ENCODE assay signal across 21 mouse cellular contexts in the genomic region with DNA sequence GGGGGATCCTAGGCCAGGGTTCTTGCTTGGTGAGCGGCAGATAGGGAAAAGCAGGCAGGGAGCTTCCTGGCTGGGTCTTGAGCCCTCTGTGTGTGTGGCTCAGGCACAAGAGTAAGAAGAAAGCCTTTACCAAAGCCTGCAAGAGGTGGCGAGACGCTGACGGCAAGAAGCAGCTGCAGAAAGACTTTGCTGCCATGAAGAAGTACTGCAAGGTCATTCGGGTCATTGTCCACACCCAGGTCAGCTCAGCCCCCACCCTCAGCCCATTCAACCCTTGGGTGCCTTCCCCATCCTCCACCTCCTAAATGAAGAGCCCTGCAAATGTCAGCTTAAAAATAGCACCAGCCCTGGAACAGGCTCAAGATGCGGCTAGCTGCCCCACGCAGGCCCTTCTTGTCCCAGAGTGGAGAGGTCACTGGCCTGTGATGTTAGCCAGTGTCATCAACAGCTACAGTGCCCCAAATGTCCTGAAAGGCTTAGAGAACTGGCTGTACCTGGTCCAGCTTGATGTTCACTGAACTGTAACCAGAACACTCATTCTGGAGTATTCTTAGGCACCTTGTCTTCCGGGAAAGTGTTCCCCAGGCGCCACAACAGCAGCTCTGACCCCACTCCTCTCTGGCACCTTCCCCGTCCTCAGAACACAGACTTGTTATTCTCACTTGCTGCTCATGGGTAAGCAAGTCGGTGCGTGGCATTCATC. TPM values are rescaled to one million over a fixed set of nuclear protein-coding genes. Genes with fewer than 3 reads are reported as not detected.
A peak's percentile ranks its signal among the peaks of the same experiment; 100 is the strongest.
DNase-seq lines count a peak whose midpoint lies in the region; ATAC-seq and TF ChIP-seq lines count a peak whose summit lies in the region.
"Had no signal": no experiment of that assay in that cellular context is flagged by ENCODE, and none has a peak within 500 bp of the region (broad histone marks: within the 10 kb centered on the region; RNA-seq: fewer than 3 reads in every experiment).

No protein-coding gene starts in this region.

- peak; percentile 72 for DNase-seq in kidney, adult 2 months
- DNase-seq in gastrocnemius, postnatal 10 days = peak; percentile 46
- DNase-seq in heart, adult 9 months (ENCODE audit: low spot score in 2 of 2) = peak; percentile 62 to 79
- DNase-seq in heart, postnatal 10 days = peak; percentile 80 to 84
- DNase-seq in lung, adult 18-20 months = no peak
- DNase-seq in neural tube, embryonic 10.5 days (ENCODE audit: extremely low spot score, low spot score) = no peak
- DNase-seq in thymus, postnatal 14 days = no peak
- DNase-seq: adrenal gland, adult 2 months; cerebellum, adult 18-20 months; liver; lung, adult 2 months; midbrain, embryonic 14.5 days; right cerebral cortex, postnatal 25 days; thymus, adult 18-20 months had no signal

- TF ChIP-seq CTCF in kidney, adult 2 months (conservative IDR thresholded peaks at IDR 0.05; ENCODE audit: insufficient read depth, insufficient read length, low read depth, low read length) = no peak

- peak overlapping the region; percentile 77 for H3K27ac ChIP-seq in kidney, adult 2 months (ENCODE audit: insufficient read depth, low read depth, low read length)
- H3K27ac ChIP-seq in kidney, embryonic 14.5 days (ENCODE audit: low read depth, low read length) = no peak overlapping the region
- H3K27ac ChIP-seq: embryonic facial prominence, embryonic 13.5 days; forebrain, embryonic 10.5 days; hindbrain, embryonic 15.5 days; kidney, embryonic 15.5 days; left cerebral cortex, adult 2 months; neural tube, embryonic 12.5 days had no signal

- no peak for ATAC-seq in kidney, embryonic 14.5 days (ENCODE audit: low FRiP score, low TSS enrichment)

- no peak for TF ChIP-seq POLR2A in kidney, adult 2 months (IDR thresholded peaks at IDR 0.05; ENCODE audit: low read depth, low read length)

- no peaks in the 10 kb centered on the region for H3K9me3 ChIP-seq in kidney, embryonic 14.5 days (ENCODE audit: control insufficient read depth, low read length)
- H3K9me3 ChIP-seq: embryonic facial prominence, embryonic 13.5 days; forebrain, embryonic 10.5 days; hindbrain, embryonic 15.5 days; kidney, embryonic 15.5 days; neural tube, embryonic 12.5 days had no signal

- H3K4me2 ChIP-seq in kidney, embryonic 14.5 days (replicated peaks; ENCODE audit: low read depth, low read length) = no peak overlapping the region
- H3K4me2 ChIP-seq: embryonic facial prominence, embryonic 13.5 days; hindbrain, embryonic 15.5 days; kidney, embryonic 15.5 days; neural tube, embryonic 12.5 days had no signal

- no peak overlapping the region for H3K9ac ChIP-seq in kidney, embryonic 14.5 days (ENCODE audit: low read depth, low read length)
- H3K9ac ChIP-seq: embryonic facial prominence, embryonic 13.5 days; hindbrain, embryonic 15.5 days; kidney, embryonic 15.5 days; neural tube, embryonic 12.5 days had no signal

- H3K36me3 ChIP-seq in kidney, adult 2 months (ENCODE audit: control insufficient read depth, insufficient read depth, low read length) = no peaks in the 10 kb centered on the region
- no peaks in the 10 kb centered on the region for H3K36me3 ChIP-seq in kidney, embryonic 14.5 days (ENCODE audit: control insufficient read depth, insufficient read depth, low read length)
- H3K36me3 ChIP-seq: embryonic facial prominence, embryonic 13.5 days; forebrain, embryonic 10.5 days; hindbrain, embryonic 15.5 days; kidney, embryonic 15.5 days; neural tube, embryonic 12.5 days had no signal

- intact Hi-C loops in heart, postnatal 10 days (cut with DNase I) = no loop called here

- H3K27me3 ChIP-seq in kidney, adult 2 months (replicated peaks; ENCODE audit: control insufficient read depth, insufficient read depth, low read length) = no peaks in the 10 kb centered on the region
- H3K27me3 ChIP-seq in kidney, embryonic 14.5 days (ENCODE audit: control insufficient read depth, insufficient read depth, low read length) = no peaks in the 10 kb centered on the region
- H3K27me3 ChIP-seq: embryonic facial prominence, embryonic 13.5 days; hindbrain, embryonic 15.5 days; kidney, embryonic 15.5 days; neural tube, embryonic 12.5 days had no signal

- 51% methylated on average over 12 of the region's 12 CpGs for WGBS in kidney, adult 2 months
- 83% methylated on average over 12 of the region's 12 CpGs for WGBS in kidney, embryonic 14.5 days

- H3K4me1 ChIP-seq in kidney, adult 2 months (ENCODE audit: control insufficient read depth, insufficient read depth, low read length) = peaks cover 18% of the 10 kb centered on the region
- peaks cover 5% of the 10 kb centered on the region; the same call in 1 of the 2 replicates for H3K4me1 ChIP-seq in kidney, embryonic 14.5 days (ENCODE audit: control insufficient read depth, insufficient read depth, low read length)

- no peak overlapping the region for H3K4me3 ChIP-seq in kidney, adult 2 months (ENCODE audit: insufficient read depth, low read depth, low read length)
- no peak overlapping the region for H3K4me3 ChIP-seq in kidney, embryonic 14.5 days (ENCODE audit: low read length)
- H3K4me3 ChIP-seq: embryonic facial prominence, embryonic 13.5 days; forebrain, embryonic 10.5 days; hindbrain, embryonic 15.5 days; kidney, embryonic 15.5 days; left cerebral cortex, adult 2 months; neural tube, embryonic 12.5 days had no signal

RNA-seq across cellular contexts. Expression of a gene that starts 4.1 kb away (rescaled TPM):
- 169 and 209 TPM in 2 replicates for polyA plus RNA-seq in kidney, adult 2 months (2012; rRNA removed)
- 35.2 and 39.0 TPM in 2 replicates for polyA plus RNA-seq in kidney, embryonic 14.5 days (2014; fragmentation: Nextera tagmentation; extraction: Ambion mirVana)
- total RNA-seq in gastrocnemius, postnatal 10 days (2021) = 100 to 1,000 TPM; 127 to 132 TPM
- 100 to 1,000 TPM; 123 to 163 TPM for total RNA-seq in heart, postnatal 10 days (2021)

RNA-seq across cellular contexts. Expression of a gene that starts 4.8 kb away (rescaled TPM):
- polyA plus RNA-seq in kidney, adult 2 months (2012; rRNA removed) = 0.38 and 4.7 TPM in 2 replicates
- not detected in 2 replicates for polyA plus RNA-seq in kidney, embryonic 14.5 days (2014; fragmentation: Nextera tagmentation; extraction: Ambion mirVana)
- total RNA-seq in gastrocnemius, postnatal 10 days (2021) = 100 to 1,000 TPM; 593 to 752 TPM
- total RNA-seq in heart, postnatal 10 days (2021) = 10 to 100 TPM; 67.3 to 69.8 TPM
- polyA plus RNA-seq: adrenal gland, adult 2 months; embryonic facial prominence, embryonic 13.5 days; forebrain, embryonic 10.5 days; hindbrain, embryonic 15.5 days; kidney, embryonic 15.5 days; midbrain, embryonic 14.5 days; neural tube, embryonic 12.5 days had no signal

RNA-seq across cellular contexts. Expression of a gene that starts 8.1 kb away (rescaled TPM):
- polyA plus RNA-seq in kidney, adult 2 months (2012; rRNA removed) = 626 and 656 TPM in 2 replicates
- 225 and 229 TPM in 2 replicates for polyA plus RNA-seq in kidney, embryonic 14.5 days (2014; fragmentation: Nextera tagmentation; extraction: Ambion mirVana)
- 100 to 1,000 TPM; 400 to 516 TPM for total RNA-seq in gastrocnemius, postnatal 10 days (2021)
- total RNA-seq in heart, postnatal 10 days (2021) = 100 to 1,000 TPM; 845 to 899 TPM

RNA-seq across cellular contexts. Expression of a gene that starts 14.5 kb away (rescaled TPM):
- polyA plus RNA-seq in kidney, adult 2 months (2012; rRNA removed) = 2,444 and 2,611 TPM in 2 replicates
- polyA plus RNA-seq in kidney, embryonic 14.5 days (2014; fragmentation: Nextera tagmentation; extraction: Ambion mirVana) = 1,741 and 1,827 TPM in 2 replicates
- total RNA-seq in gastrocnemius, postnatal 10 days (2021) = 100 to 1,000 TPM; 732 to 736 TPM
- 100 to 1,000 TPM; 730 to 736 TPM for total RNA-seq in heart, postnatal 10 days (2021)

RNA-seq across cellular contexts. Expression of a gene that starts 14.5 kb away (rescaled TPM):
- polyA plus RNA-seq in kidney, adult 2 months (2012; rRNA removed) = 0.16 and 0.91 TPM in 2 replicates
- 0.62 TPM in 1 of 2 replicates, not detected in the other for polyA plus RNA-seq in kidney, embryonic 14.5 days (2014; fragmentation: Nextera tagmentation; extraction: Ambion mirVana)
- not detected for total RNA-seq in gastrocnemius, postnatal 10 days (2021)
- not detected for total RNA-seq in heart, postnatal 10 days (2021)
- total RNA-seq: adrenal gland, adult 2 months had no signal
- polyA plus RNA-seq: hindbrain, embryonic 15.5 days; kidney, embryonic 15.5 days; neural tube, embryonic 12.5 days had no signal

Comparison
In these comparisons a context has a peak if more than half of its experiments do, and no peak if none do; other contexts are left out.
1. DNase-seq: peak in kidney, adult 2 months (single experiment), gastrocnemius, postnatal 10 days (single experiment), heart, adult 9 months (2 of 2) and heart, postnatal 10 days (2 of 2); none in lung, adult 18-20 months (0 of 2), neural tube, embryonic 10.5 days (single experiment) and thymus, postnatal 14 days (single experiment).
2. RNA of a gene that starts 4.8 kb away (total RNA-seq): 593 to 752 TPM in gastrocnemius, postnatal 10 days; 67.3 to 69.8 TPM in heart, postnatal 10 days; every median in the first group is over 4 times any median in the second.